Mouse (Mus musculus) gastrocnemius, adult 8-10 months (tissue): ENCODE data around the gene Gm21860. TPM values are rescaled to one million over a fixed set of nuclear protein-coding genes. Genes with fewer than 3 reads are reported as not detected.
"Not testable (repeated sequence)": the region's sequence is repeated elsewhere in the genome, so short reads cannot be mapped to it uniquely, and the experiment has no call there.

ENCODE experiments used
- DNase-seq, 2 experiments: peaks; one replicate each; pipeline ENCODE4 v3.0.0; 2022; ENCODE audit warnings: low spot score in 2 of 2
- total RNA-seq, 4 experiments: library from RNA; stranded (reverse); gene quantifications; 2 replicates each; pipeline ENCODE4 v1.2.4; 2022

Gene Gm21860
- not detected for total RNA-seq

DNA sequence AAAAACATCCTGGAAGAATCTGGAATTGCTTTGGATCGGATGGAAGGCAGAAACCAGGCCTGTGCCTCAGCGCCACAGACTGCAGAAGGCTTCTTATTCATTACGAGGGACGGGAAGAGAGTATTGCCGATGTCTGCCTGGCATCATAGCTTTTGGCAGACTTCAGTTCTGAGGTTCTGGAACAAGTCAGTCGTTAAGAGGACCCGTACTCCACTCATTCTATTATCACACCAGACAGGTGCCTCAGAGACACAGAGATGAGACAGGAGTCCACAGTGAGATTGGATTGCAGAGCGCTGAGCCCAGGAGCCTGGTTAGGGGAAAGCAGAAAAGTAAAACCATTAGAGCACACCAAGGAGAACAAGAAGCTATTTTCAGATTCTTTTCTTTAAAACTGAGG lies at the start of gene Gm21860:
Gene Gm21860 (minus strand): TSS at position 101 of the 400 bp plus-strand sequence.
- DNase-seq = not testable (repeated sequence)

DNA sequence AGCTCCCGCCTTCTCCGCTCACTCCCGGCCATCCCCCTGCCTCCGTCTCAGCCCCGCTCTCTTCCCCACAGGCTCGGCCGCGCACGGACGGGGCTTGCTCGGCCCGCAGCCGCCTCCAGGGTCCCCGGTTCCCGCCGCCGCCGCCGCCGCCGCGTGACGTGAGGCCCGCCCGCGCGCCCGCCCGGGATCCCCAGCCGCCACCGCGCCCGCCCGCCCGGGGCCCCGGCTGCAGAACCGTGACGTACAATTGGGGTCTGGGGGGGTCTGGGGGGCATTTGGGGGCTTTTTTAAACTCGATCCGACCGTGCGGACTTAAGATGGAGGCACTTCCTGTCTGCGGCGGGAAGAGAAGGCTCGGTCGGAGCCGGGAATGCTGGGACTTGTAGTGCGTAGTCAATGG lies 29.8 kb upstream of the Gm21860 start, which contains the start of gene Gm47283:
Gene Gm47283 (plus strand): TSS at position 301 of the 400 bp plus-strand sequence.
- not testable (repeated sequence) for DNase-seq

DNA sequence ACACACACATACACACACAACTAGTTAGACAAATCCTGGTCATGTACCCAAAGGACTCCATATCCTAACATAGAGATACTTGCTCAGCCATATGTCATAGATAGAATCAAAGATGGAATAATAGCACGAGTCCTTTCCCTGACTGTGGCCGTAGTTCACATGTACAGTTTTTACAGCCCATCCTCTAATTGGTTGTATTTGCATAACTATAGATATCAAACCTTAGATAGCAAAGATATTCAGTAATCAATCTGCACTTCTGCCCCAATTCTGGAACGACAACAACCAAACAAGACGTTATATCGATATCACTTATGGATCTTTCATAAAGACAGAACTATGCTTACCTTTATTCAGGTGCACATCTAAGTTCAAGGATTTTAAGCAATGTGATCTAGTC lies 9.4 kb downstream of the Gm21860 start:
- DNase-seq = not testable (repeated sequence)

DNA sequence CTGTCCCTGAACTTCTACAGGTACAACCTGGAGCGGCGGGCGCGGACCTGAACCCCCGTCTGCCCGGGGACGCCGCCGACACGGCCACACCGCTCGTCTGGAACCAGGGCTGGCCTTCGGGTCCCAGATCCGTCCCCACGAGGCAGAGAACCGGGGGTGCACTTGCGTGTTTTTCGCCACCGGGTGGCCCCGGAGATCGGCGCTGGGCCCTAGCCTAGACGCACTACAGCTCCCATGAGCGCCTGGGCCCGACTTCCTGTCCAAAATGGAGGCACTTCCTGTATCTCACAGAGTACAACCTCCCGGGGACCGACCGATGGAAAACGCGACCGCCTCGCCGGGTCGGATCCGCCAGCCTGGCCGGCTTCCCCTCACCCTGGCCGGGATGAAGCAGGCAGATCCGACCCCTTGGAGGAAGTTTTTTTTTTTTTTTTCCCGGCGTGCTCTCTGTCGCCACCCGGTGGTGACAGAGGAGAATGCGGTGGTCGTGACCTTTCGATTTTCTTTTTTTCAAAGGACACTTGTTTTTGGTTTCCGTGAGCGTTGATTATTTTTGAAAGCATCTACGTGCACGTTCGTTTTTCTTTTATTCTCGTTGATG lies 10.1 kb downstream of the Gm21860 start:
- DNase-seq = peak; percentile 56 to 94

DNA sequence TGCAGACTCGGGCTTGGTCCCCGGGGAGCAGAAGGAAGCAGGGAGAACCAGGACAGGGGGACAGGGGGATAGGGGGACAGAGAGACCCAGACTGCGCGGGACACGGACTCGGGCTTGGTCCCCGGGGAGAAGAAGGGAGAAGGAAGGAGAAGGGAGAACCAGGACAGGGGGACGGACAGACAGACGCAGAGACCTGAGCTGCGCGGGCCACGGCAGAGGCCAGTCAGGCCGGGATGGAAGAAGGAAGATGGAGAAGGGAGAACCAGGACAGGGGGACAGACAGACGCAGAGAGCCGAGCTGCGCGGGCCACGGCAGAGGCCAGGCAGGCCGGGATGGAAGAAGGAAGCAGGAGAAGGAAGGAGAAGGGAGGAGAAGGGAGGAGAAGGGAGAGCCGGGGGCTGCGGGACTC lies 10.8 kb downstream of the Gm21860 start:
- DNase-seq = peak in 1 of 2 experiments; percentile 2

DNA sequence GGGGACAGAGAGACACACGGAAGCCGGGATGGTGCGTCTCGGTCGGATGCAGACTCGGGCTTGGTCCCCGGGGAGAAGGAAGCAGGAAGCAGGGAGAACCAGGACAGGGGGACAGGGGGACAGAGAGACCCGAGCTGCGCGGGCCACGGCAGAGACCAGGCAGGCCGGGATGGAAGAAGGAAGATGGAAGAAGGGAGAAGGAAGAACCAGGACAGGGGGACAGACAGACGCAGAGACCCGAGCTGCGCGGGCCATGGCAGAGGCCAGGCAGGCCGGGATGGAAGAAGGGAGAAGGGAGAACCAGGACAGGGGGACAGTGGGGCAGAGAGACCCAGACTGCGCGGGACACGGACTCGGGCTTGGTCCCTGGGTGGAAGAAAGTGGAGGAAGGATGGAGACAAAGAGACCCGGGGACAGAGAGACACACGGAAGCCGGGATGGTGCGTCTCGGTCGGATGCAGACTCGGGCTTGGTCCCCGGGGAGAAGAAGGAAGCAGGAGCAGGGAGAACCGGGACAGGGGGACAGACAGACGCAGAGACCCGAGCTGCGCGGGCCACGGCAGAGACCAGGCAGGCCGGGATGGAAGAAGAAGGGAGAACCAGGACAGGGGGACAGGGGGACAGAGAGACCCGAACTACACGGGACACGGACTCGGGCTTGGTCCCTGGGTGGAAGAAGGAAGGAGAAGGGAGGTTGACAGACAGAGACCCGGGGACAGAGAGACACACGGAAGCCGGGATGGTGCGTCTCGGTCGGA lies 11.4 kb downstream of the Gm21860 start:
- DNase-seq = peak; percentile 1 to 4

DNA sequence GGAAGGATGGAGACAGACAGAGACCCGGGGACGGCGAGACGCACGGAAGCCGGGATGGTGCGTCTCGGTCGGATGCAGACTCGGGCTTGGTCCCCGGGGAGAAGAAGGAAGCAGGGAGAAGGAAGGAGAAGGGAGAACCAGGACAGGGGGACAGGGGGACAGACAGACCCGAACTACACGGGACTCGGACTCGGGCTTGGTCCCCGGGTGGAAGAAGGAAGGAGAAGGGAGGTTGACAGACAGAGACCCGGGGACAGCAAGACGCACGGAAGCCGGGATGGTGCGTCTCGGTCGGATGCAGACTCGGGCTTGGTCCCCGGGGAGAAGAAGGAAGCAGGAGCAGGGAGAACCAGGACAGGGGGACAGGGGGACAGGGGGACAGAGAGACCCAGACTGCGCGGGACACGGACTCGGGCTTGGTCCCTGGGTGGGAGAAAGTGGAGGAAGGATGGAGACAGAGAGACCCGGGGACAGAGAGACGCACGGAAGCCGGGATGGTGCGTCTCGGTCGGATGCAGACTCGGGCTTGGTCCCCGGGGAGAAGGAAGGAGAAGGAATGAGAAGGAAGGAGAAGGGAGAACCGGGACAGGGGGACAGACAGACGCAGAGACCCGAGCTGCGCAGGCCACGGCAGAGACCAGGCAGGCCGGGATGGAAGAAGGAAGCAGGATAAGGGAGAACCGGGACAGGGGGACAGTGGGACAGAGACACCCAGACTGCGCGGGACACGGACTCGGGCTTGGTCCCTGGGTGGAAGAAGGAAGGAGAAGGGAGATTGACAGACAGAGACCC lies 12.2 kb downstream of the Gm21860 start:
- DNase-seq = peak in 1 of 2 experiments; percentile 2

DNA sequence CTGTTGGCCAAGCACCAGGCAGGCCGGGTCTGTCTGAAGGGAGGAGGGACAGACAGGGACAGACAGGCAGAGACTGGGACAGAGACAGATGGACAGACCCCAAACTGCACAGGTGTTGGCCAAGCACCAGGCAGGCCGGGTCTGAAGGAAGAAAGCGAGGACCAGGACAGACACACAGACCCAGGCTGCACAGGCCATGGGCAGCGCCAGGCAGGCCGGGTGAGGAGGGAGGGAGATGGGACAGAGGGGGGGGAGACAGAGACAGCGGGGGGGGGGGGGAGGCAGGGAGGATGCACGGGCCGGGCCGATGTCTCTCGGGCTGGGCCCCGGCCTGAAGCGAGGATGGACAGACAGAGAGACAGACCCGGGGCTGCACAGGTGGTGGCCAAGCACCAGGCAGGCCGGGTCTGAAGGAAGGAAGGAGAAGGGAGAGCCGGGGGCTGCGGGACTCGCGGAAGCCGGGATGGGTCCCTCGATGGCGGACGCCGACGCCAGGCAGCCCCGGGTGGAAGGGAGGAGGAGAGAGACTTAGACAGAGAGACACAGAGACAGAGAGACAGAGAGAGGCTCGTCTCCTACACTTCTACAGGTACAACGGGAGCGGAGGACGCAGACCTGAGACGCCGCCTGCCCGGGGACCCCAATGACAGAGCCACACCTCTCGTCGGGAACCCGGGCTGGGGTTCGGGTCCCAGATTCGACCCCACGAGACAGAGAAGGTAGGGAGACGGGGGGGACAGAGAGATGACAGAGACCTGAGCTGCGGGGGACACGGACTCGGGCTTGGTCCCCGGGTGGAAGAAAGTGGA lies 13.0 kb downstream of the Gm21860 start:
- DNase-seq = peak; percentile 1 to 39

DNA sequence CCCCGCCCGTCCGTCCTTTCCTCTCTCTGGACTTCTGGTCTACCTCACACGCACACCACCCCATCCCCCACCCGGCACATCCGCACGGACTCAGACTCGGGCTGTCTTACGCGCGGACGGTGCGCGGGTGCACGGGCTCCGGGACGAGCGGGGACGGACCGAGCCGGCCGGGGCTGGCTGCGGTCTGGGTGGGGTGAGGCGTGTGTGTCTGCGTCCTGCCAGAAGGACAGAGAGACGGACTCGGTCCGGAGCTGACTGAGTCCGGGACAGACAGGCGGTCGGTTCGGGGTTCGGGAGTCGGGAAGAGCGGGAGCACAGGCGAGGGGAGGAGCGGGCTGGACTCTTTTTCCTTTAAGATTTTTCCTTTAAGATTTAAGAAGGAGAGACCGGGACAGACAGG lies 13.6 kb downstream of the Gm21860 start:
- peak in 1 of 2 experiments; percentile 14 for DNase-seq

DNA sequence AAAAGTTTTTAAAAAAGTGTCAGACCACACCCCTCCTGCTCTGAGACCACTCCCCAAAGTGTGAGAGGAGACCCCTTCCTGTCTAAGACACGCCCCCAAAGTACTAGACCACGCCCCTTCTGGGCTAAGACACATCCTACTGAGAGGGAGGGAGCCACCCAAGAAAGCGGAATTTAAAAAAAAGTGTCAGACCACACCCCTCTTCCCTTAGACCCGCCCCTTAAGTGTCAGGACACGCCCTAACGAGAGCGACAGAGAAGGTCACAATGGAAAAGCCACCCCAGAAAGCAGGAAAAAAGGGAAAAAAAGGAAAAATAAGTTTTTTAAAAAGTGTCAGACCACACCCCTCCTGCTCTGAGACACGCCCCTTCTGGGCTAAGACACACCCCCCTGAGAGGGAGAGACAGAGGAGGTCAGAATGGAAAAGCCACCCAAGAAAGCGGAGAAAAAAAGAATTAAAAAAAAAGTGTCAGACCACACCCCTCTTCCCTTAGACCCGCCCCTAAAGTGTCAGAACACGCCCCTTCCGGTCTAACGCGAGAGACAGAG lies 14.5 kb downstream of the Gm21860 start:
- peak; percentile 28 to 35 for DNase-seq

DNA sequence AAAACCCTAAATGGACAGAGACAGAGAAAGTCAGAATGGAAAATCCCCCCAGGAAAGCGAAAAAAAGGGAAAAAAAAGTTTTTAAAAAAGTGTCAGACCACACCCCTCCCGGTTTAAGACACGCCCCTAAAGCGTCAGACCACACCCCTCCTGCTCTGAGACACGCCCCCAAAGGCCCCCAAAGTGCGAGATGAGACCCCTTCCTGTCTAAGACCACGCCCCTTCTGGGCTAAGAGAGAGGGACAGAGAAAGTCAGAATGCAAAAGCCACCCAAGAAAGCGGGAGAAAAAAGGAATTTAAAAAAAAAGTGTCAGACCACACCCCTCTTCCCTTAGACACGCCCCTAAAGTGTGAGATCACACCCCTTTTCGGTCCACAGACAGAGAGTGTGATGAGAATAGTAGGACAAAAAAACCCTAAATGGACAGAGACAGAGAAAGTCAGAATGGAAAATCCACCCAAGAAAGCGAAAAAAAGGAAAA lies 15.0 kb downstream of the Gm21860 start:
- peak; percentile 34 to 37 for DNase-seq

DNA sequence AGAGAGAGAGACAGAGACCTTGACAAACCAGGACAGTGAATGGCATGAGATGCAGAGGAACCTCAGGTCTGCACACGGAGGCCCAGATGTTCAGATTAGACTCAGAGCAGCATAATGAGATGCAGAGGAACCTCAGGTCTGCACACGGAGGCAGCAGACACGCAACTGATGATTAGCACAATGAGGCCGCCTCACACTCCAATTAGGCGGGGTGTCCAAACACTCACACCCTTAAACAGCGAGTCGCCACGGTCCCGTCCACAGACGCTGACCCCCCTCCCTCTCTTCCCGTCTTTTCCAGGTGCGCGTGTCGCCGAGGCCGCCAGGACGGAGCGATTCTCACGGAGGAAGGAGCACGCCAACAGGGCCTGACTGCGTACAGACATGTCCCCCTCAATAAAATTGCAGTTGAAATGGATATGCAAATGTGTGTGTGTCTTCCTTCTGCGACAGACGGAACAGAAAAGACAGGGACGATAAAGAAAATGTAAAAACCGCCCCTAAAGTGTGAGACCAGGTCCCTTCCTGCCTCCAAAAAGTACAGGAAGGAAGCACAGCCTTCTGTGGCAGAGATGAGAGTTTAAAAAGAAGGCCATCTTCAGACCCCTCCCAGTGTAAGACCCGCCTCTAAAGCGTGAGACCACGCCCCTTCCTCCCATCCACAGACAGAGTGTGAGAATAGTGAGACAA lies 15.6 kb downstream of the Gm21860 start:
- DNase-seq = peak; percentile 18 to 53

DNA sequence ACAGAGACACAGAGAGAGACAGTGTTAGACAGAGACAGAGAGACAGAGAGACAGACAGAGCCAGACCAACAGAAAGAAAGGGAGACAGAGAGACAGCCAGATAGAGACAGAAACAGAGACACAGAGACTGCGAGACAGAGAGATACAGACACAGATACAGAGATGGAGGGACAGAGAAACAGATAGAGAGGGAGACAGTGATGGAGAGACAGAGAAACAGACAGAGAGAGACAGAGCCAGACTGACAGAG lies 16.3 kb downstream of the Gm21860 start:
- DNase-seq = peak in 1 of 2 experiments; percentile 2

DNA sequence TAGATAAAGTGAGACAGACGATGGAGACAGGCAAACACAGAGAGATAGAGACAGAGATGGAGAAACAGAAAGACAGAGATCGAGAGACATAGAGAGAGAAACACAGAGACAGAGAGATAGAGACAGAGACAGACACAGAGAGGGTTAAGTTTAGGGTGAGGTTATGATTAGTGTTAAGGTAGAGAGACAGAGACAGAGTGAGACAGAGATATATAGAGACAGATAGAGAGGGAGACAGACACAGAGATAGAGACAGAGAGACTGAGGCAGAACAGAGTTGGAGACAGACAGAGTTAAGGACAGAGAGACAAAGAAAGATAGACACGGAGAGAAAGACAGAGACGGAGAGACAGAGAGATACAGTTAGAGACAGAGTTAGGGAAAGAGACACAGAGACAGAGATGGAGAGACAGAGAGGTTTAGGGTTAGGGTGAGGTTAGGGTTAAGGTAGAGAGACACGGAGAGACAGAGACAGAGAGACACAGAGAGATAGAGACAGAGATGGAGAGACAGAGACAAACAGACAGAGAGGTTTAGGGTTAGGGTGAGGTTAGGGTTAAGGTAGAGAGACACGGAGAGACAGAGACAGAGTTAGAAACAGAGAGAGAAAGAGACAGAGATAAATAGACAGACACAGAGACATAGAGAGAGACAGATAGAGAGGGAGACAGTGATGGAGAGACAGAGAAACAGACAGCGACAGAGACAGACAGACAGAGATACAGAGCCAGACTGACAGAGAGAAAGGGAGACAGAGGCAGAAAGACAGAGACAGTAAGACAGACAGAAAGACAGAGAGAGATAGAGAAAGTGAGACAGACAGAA lies 16.8 kb downstream of the Gm21860 start:
- DNase-seq = peak in 1 of 2 experiments; percentile 2

DNA sequence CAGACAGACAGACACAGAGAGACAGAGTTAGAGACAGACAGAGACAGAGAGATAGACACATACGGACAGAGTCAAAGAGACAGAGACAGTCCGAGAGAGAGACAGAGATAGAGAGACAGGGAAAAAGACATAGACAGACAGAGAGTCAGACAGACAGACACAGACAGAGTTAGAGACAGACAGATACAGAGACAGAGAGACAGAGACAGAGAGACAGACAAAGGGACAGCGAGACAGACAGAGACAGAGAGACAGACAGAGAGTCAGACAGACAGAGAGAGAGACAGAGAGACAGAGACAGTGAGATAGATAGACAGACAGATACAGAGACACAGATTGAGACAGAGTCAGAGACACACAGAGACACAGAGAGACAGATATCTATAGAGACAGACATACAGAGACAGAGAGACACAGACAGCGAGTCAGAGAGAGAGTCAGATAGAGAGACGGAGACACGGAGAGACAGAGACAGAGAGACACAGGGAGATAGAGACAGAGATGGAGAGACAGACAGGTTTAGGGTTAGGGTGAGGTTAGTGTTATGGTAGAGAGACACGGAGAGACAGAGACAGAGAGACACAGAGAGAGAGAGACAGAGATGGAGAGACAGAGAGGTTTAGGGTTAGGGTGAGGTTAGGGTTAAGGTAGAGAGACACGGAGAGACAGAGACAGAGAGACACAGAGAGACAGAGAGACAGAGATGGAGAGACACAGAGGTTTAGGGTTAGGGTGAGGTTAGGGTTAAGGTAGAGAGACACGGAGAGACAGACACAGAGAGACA lies 18.2 kb downstream of the Gm21860 start:
- not testable (repeated sequence) for DNase-seq

DNA sequence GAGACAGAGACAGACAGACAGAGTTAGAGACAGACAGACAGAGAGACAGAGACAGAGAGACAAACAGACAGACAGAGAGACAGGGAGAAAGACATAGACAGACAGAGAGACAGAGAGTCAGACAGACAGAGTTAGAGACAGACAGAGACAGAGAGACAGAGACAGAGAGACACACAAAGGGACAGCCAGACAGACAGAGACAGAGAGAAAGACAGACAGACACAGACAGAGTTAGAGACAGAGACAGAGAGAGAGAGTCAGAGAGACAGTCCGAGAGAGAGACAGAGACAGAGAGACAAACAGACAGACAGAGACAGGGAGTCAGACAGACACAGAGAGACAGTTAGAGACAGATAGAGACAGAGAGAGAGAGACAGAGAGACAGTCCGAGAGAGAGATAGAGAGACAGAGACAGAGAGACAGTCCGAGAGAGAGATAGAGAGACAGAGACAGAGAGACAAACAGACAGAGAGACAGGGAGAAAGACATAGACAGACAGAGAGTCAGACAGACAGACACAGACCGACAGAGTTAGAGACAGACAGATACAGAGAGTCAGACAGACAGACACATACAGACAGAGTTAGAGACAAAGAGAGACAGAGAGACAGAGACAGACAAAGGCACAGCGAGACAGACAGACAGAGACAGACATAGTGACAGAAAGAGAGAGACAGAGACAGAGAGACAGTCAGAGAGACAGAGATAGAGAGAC lies 19.3 kb downstream of the Gm21860 start:
- DNase-seq = not testable (repeated sequence)

DNA sequence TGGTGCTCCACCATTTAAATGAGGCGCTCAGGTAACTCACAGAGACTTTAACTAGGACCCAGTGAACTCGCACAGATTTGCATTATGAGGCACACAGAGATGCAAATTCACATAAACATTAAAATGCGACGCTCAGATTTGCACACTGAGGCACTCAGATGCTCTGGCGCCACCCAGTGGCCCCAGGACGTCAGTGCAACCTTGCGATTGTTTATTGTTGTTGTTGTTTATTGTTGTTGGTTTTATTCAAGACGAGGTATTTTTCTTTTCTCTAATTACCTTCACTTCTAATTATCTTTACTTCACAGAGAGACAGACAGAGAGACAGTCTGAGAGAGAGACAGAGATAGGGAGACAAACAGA lies 20.3 kb downstream of the Gm21860 start:
- DNase-seq = peak in 1 of 2 experiments; percentile 2
